Mouse (Mus musculus) neural tube, embryonic 14.5 days (tissue): ENCODE data around the gene Slc16a10. TPM values are rescaled to one million over a fixed set of nuclear protein-coding genes. Genes with fewer than 3 reads are reported as not detected.

Experiments used
- ATAC-seq: fragments of 200-750 bp; cut with Nextera tagmentation; 2 replicates; pipeline ENCODE4 v1.8.0; 2017; ENCODE audit warnings: low read depth, mild to moderate bottlenecking, moderate TSS enrichment, moderate library complexity
- H3K27ac ChIP-seq: fragments of 300-500 bp; sonication (generic); 2 replicates; pipeline ENCODE4 v1.5.1; 2014; ENCODE audit warnings: low read depth, mild to moderate bottlenecking, control low read depth, low read length, moderate library complexity, mixed read lengths
- H3K27me3 ChIP-seq: fragments of 300-500 bp; sonication (generic); 2 replicates; pipeline ENCODE4 v1.6.1; 2014; ENCODE audit warnings: low read length; ENCODE audit not compliant: control insufficient read depth, insufficient read depth
- H3K36me3 ChIP-seq: fragments of 300-500 bp; sonication (generic); 2 replicates; pipeline ENCODE4 v1.6.1; 2014; ENCODE audit warnings: low read length, mixed read lengths; ENCODE audit not compliant: control insufficient read depth, insufficient read depth
- H3K4me1 ChIP-seq: fragments of 300-500 bp; sonication (generic); 2 replicates; pipeline ENCODE4 v1.6.1; 2014; ENCODE audit warnings: low read length; ENCODE audit not compliant: control insufficient read depth, insufficient read depth
- H3K4me2 ChIP-seq: fragments of 300-500 bp; sonication (generic); 2 replicates; pipeline ENCODE4 v1.6.1; 2014; ENCODE audit warnings: mild to moderate bottlenecking, low read depth, low read length, control low read depth
- H3K4me3 ChIP-seq: fragments of 300-500 bp; sonication (generic); 2 replicates; pipeline ENCODE4 v1.5.1; 2014; ENCODE audit warnings: low read depth, low read length, control low read depth, mixed read lengths
- H3K9ac ChIP-seq: fragments of 300-500 bp; sonication (generic); replicated peaks from 2 replicates; pipeline ENCODE4 v1.6.1; 2014; ENCODE audit warnings: low read depth, mild to moderate bottlenecking, control low read depth, low read length, mixed read lengths
- H3K9me3 ChIP-seq: fragments of 300-500 bp; sonication (generic); 2 replicates; pipeline ENCODE4 v1.6.1; 2016; ENCODE audit warnings: low read length; ENCODE audit not compliant: control insufficient read depth
- WGBS: fragments of 180-500 bp; shearing (Covaris S2); extraction: QIAGEN DNeasy Blood & Tissue Kit; methylation state at CpG from one replicate; pipeline ENCODE4 v1.1.7; 2014; 5-methylcytosine and 5-hydroxymethylcytosine counted together
- polyA plus RNA-seq: library from polyadenylated mRNA; unstranded; fragments of >200 nt; fragmentation: Nextera tagmentation; extraction: Ambion mirVana; gene quantifications from 2 replicates; pipeline ENCODE4 v1.2.1, GENCODE M21; 2014

Gene Slc16a10
- polyA plus RNA-seq, 1 experiment from 2014 or later = 1.9 TPM

- no peaks in the 10 kb centered on the region for H3K4me1 ChIP-seq
- H3K36me3 ChIP-seq = no peaks in the 10 kb centered on the region
- ATAC-seq = no peak
- H3K4me3 ChIP-seq = no peak overlapping the region
- no peak overlapping the region for H3K4me2 ChIP-seq
- H3K9me3 ChIP-seq = no peaks in the 10 kb centered on the region
- H3K27ac ChIP-seq = no peak overlapping the region
- 58% methylated on average over 4 of the region's 4 CpGs for WGBS
- H3K27me3 ChIP-seq = no peaks in the 10 kb centered on the region
- H3K9ac ChIP-seq = no peak overlapping the region
Measured at GRCm38 (mm10) chr10:40069270-40069669, 72.8 kb downstream of the Slc16a10 start.

- no peaks in the 10 kb centered on the region for H3K36me3 ChIP-seq
- H3K4me2 ChIP-seq = no peak overlapping the region
- no peaks in the 10 kb centered on the region for H3K27me3 ChIP-seq
- H3K4me1 ChIP-seq = no peaks in the 10 kb centered on the region
- H3K27ac ChIP-seq = no peak overlapping the region
- 76% methylated on average over 10 of the region's 10 CpGs for WGBS
- H3K9me3 ChIP-seq = no peaks in the 10 kb centered on the region
- no peak for ATAC-seq
- no peak overlapping the region for H3K4me3 ChIP-seq
- H3K9ac ChIP-seq = no peak overlapping the region
Measured at GRCm38 (mm10) chr10:40068595-40068994, 73.5 kb downstream of the Slc16a10 start.

- Histone ChIP-seq H3K36me3 (no peaks in the 10 kb centered on the region), H3K27me3 (no peaks in the 10 kb centered on the region), H3K4me1 (no peaks in the 10 kb centered on the region), H3K27ac (no peak overlapping the region), H3K9me3 (no peaks in the 10 kb centered on the region), H3K4me3 (no peak overlapping the region), H3K9ac (no peak overlapping the region), H3K4me2 (no peak overlapping the region)
- ATAC-seq = no peak
- 32% methylated on average over 1 of the region's 1 CpGs for WGBS
Measured at GRCm38 (mm10) chr10:40067529-40067928, 74.5 kb downstream of the Slc16a10 start.

- H3K9me3 ChIP-seq = no peaks in the 10 kb centered on the region
- no peaks in the 10 kb centered on the region for H3K4me1 ChIP-seq
- H3K27ac ChIP-seq = no peak overlapping the region
- ATAC-seq = no peak
- no peaks in the 10 kb centered on the region for H3K36me3 ChIP-seq
- H3K4me2 ChIP-seq = no peak overlapping the region
- no peak overlapping the region for H3K4me3 ChIP-seq
- H3K9ac ChIP-seq = no peak overlapping the region
- WGBS = 33% methylated on average over 1 of the region's 1 CpGs
- H3K27me3 ChIP-seq = no peaks in the 10 kb centered on the region
Measured at GRCm38 (mm10) chr10:40067071-40067470, 75.0 kb downstream of the Slc16a10 start.

GRCm38 (mm10) chr10:40065357-40065756, 76.7 kb downstream of the Slc16a10 start:
- no peak overlapping the region for H3K4me2 ChIP-seq
- no peak for ATAC-seq
- no peak overlapping the region for H3K27ac ChIP-seq
- H3K36me3 ChIP-seq = no peaks in the 10 kb centered on the region
- H3K9me3 ChIP-seq = no peaks in the 10 kb centered on the region
- H3K4me3 ChIP-seq = no peak overlapping the region
- no peaks in the 10 kb centered on the region for H3K27me3 ChIP-seq
- no peak overlapping the region for H3K9ac ChIP-seq
- no peaks in the 10 kb centered on the region for H3K4me1 ChIP-seq
- 38% methylated on average over 3 of the region's 3 CpGs for WGBS

- H3K9ac ChIP-seq = no peak overlapping the region
- no peak overlapping the region for H3K4me3 ChIP-seq
- no peaks in the 10 kb centered on the region for H3K9me3 ChIP-seq
- H3K27ac ChIP-seq = no peak overlapping the region
- WGBS = 20% methylated on average over 5 of the region's 5 CpGs
- H3K36me3 ChIP-seq = no peaks in the 10 kb centered on the region
- no peak for ATAC-seq
- no peaks in the 10 kb centered on the region for H3K4me1 ChIP-seq
- no peak overlapping the region for H3K4me2 ChIP-seq
- H3K27me3 ChIP-seq = no peaks in the 10 kb centered on the region
Measured at GRCm38 (mm10) chr10:40063291-40063890, 78.7 kb downstream of the Slc16a10 start.

GRCm38 (mm10) chr10:40062812-40063211, 79.2 kb downstream of the Slc16a10 start:
- Histone ChIP-seq H3K9ac (no peak overlapping the region), H3K4me2 (no peak overlapping the region), H3K27me3 (no peaks in the 10 kb centered on the region), H3K4me1 (no peaks in the 10 kb centered on the region), H3K27ac (no peak overlapping the region), H3K36me3 (no peaks in the 10 kb centered on the region), H3K4me3 (no peak overlapping the region), H3K9me3 (no peaks in the 10 kb centered on the region)
- WGBS = 35% methylated on average over 6 of the region's 6 CpGs
- ATAC-seq = no peak

- H3K4me1 ChIP-seq = no peaks in the 10 kb centered on the region
- H3K9ac ChIP-seq = no peak overlapping the region
- H3K4me3 ChIP-seq = no peak overlapping the region
- no peak for ATAC-seq
- H3K9me3 ChIP-seq = no peaks in the 10 kb centered on the region
- 87% methylated on average over 5 of the region's 5 CpGs for whole genome bisulfite sequencing
- no peaks in the 10 kb centered on the region for H3K27me3 ChIP-seq
- no peaks in the 10 kb centered on the region for H3K36me3 ChIP-seq
- no peak overlapping the region for H3K4me2 ChIP-seq
- H3K27ac ChIP-seq = no peak overlapping the region
Measured at GRCm38 (mm10) chr10:40061926-40062325, 80.1 kb downstream of the Slc16a10 start.

- H3K9me3 ChIP-seq = no peaks in the 10 kb centered on the region
- no peaks in the 10 kb centered on the region for H3K27me3 ChIP-seq
- H3K4me1 ChIP-seq = no peaks in the 10 kb centered on the region
- H3K27ac ChIP-seq = no peak overlapping the region
- 60% methylated on average over 3 of the region's 3 CpGs for WGBS
- H3K4me3 ChIP-seq = no peak overlapping the region
- no peak for ATAC-seq
- no peak overlapping the region for H3K4me2 ChIP-seq
- H3K9ac ChIP-seq = no peak overlapping the region
- no peaks in the 10 kb centered on the region for H3K36me3 ChIP-seq
Measured at GRCm38 (mm10) chr10:40058786-40059120, 83.3 kb downstream of the Slc16a10 start.
